Mouse (Mus musculus) large intestine, adult 2 months (tissue): ENCODE results near the gene Lman1l. TPM values are rescaled to one million over a fixed set of nuclear protein-coding genes. Genes with fewer than 3 reads are reported as not detected.

Experiments used
- DNase-seq: peaks from one replicate; pipeline ENCODE4 v3.0.0-alpha.2; 2012; ENCODE audit warnings: low read depth, low spot score
- WGBS: fragments of 180-500 bp; shearing (Covaris S2); methylation state at CpG from one replicate; pipeline ENCODE4 v1.1.7; 2018; 5-methylcytosine and 5-hydroxymethylcytosine counted together
- polyA plus RNA-seq: library from polyadenylated mRNA; depleted of rRNA; stranded (reverse); fragments of >200 nt; gene quantifications from 2 replicates; pipeline ENCODE4 v1.2.3, GENCODE M21; 2012

Gene Lman1l
- polyA plus RNA-seq, 1 experiment, result 0.07 TPM

DNA sequence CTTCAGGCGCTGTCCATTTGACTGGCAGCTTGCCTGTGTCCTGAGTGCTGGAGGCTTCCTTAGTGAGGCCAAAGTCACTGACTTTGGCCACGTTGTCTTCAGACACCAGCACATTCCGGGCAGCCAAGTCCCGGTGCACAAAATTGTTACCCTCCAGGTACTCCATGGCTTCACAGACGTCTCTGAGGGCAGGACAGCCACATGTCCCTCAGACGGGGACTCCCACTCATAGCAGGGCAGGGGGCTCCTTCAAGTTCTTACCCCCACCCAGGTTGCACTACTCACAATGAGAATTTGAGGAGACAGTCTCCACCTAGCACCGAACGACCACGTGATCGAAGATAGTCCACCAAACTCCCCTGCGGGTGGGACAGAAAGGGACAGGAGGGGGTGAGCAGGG is 7.3 kb upstream of the Lman1l start:
- no peak for DNase-seq
- WGBS, result 92% methylated on average over 11 of the region's 11 CpGs

DNA sequence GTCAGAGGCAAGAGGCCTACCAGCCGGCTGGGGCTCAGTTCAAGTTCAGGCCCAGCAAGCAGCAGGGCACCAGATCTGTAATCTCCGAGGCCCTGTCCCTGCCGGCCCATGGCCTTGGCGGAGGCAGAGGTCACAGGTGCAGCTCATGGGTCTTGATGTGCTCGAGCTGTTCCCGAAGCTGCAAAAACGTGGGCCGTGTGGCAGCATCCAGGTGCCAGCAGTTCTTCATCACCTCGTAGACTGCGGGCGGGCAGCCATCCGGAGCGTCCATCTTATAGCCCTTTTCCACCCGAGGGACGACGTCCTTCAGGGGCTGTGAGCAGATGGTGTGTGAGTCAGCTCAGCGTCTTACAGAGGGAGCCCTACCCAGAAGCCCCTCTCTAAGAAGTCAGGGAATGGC is 6.6 kb upstream of the Lman1l start:
- 91% methylated on average over 17 of the region's 17 CpGs for WGBS
- DNase-seq, result no peak

DNA sequence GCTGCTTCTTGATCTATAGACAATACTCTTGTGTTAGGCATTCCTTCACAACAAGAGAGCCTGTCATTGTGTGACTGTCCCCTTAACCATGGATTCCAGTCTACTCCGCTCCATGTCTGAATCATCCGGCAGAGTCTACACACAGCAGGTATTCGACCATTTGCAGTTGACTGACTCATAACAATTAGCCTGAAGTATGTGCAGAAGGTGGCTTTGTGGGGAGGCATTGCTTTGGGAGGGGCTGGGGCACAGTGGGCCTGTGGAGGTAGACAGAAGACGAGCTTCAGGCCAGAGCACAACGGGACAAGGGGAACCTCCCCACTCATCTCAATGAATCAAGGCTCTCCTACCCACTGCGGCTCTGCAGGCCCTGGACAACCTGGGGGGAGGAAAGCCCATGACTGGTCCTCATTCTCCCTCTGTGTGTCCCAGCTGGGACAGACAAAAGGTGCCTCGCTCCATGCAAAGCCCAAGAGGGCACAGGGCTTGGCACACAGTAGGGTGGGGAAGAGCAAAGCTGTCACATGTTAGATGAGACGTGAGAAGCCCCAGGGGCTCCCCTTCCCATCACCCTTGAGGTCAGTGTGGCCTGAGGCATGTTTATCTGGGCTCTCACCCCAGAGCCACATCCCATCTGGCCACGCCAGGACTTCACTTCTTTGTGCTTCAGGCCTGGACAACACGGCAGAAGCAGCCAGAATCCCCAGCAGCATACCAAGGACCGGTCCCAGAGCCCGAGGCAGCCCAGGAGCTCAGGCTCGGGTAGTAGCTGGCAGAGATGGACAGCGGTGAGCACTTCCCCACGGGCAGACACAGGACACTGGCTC is 5.3 kb upstream of the Lman1l start:
- no peak for DNase-seq

DNA sequence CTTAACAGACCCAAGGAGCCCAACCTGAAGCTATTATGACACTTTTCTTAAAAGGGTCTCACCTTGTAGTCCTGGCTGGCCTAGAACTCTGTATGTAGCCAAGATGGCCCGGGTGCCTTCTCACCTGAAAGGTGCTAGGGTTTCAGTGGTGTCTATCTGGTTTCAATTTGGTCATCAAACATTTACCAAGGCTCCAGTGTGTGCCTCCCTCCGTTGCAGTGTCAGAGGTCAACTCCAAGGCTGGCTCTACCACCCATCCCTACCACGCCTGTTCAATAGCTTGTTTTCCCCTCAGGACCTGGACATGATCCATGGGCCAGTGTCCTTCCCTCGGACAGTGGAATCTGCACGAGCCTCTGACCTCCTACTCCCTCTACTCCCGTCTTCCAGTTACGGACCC is 3.7 kb upstream of the Lman1l start:
- WGBS, result 52% methylated on average over 7 of the region's 7 CpGs
- DNase-seq, result no peak

More for the DNA sequence above, 5.3 kb upstream of the Lman1l start:
- WGBS, result 85% methylated on average over 15 of the region's 15 CpGs

DNA sequence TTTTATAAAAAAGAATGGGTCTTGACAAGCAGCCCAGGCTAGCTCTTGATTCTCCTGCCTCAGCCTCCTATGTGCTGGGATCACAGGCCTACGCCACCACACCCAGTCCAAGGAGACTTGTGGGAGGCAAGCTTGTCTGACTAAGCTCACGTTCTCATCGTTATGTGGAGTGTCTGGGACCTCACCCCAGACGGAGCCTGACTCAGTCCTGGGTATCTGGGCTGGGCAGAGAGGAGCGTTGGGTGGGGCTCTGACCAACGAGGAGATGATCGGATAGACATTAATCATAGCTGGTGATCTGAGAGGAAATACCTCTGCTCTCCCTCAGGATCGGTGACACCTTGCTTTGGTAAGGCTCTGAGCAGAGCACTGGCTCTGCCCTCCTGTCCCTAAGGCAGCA is 1.7 kb downstream of the Lman1l start:
- no peak for DNase-seq
- 36% methylated on average over 8 of the region's 8 CpGs for WGBS

DNA sequence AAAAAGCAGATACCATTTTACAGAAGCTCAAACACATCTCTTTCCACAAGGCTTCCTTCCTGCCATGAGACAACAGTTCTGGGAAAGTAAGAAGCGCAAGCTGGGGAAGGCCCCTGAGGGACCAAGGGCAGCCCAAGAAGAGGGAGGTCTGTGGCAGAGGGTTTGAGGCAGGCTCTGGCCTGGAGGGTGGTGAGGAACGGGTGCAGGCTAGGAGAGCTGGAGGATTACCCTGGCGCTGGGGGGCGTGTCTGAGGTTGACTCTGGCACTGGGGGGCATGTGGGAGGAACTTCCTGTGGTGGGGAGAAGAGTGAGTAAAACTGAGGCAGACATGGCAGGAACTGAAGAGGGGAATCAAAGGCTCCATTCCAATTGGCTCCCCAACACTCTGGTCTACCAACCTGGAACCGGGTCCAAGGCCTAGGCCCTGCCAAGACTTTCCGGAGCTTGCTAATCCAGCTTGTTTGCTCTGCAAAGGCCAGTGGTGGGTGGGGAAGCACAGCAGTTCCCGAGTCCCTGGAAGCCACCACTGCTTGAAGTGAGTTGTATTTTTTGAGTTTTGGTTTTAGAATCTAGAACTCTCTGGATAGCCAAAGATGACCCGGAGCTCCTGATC is 2.9 kb downstream of the Lman1l start:
- WGBS, result 50% methylated on average over 8 of the region's 8 CpGs

DNA sequence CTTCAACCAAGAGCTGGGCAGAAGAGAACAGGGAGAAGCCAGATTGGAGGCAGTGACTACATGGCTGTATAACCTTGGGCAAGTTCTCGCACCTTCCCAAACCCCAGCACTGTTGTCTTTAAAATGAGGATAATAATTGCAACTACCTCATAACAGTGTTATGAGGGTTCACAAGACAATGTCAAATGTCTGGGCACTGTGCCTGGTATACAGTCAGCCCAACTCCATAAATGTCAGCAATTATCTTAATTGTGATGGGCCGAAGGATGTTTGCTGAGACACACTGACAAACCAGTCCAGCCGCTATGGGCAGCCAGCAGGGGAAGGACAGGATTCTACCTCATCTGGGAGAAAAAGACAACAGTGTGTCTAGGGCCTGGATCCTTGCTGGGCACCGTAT is 5.8 kb downstream of the Lman1l start:
- 37% methylated on average over 4 of the region's 4 CpGs for WGBS
- DNase-seq, result no peak

More for the DNA sequence above, 2.9 kb downstream of the Lman1l start:
- DNase-seq, result no peak

DNA sequence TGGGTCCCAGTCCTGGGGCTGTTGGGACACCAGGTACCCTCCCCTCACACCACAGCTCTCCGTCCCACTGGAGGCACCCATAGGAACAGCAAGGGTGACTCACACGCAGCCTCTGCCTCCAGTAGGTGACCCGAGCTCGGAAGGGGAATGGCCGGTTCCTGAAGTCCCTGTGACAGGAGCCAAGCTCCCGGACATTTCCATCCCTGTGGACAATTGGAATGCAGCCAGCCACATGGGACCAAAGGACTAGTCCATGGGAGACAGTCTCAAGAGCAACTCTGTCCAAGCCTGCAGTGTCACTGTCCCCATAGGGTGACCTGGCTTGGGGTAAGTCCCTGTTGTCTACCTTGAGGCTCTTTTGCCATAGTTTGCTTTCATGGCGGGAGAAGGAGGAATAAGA is 6.6 kb downstream of the Lman1l start:
- no peak for DNase-seq
- 79% methylated on average over 7 of the region's 7 CpGs for WGBS

DNA sequence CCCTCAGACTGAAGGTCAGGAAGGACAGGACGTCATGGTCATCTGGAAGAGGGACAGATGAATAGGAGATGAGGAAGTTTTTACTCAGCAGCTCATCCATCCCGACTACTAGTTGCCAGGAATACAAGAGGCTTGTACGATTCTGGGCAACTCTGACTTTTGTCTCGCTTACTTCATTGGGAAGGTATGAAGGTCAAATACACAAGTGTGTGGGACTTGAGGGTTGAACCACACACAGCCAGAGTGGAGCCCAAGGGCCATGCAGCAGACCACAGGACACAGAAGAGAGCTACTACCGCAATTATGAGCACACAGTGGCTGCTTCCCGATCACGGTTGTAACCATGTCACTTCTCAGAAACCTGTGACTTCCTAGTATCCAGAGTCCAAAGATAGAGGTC is 8.0 kb downstream of the Lman1l start:
- WGBS, result 64% methylated on average over 7 of the region's 7 CpGs
- DNase-seq, result no peak

DNA sequence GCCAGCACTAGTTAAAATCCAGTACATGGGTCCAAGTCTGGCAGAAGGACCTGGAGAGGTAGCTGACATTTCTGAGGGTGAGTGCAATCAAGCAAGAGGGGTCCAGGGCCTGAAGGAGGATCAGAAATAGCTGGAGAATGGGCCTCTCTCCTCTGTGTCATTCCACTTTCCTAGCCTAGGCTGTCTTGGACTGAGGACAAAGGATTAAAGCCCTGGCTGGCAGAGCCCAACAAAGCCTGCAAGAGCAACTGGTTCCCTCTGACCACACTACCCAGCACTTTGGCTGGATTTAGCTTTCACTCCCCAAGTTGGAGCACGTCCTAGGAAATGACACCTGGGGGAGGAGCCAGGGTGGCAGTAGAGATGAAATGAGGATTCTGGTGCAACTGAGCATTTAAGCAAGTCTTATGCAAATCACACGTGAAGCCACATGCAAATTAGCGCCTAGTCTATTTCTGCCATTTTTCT is 10.2 kb downstream of the Lman1l start:
- 54% methylated on average over 3 of the region's 3 CpGs for WGBS
- no peak for DNase-seq

DNA sequence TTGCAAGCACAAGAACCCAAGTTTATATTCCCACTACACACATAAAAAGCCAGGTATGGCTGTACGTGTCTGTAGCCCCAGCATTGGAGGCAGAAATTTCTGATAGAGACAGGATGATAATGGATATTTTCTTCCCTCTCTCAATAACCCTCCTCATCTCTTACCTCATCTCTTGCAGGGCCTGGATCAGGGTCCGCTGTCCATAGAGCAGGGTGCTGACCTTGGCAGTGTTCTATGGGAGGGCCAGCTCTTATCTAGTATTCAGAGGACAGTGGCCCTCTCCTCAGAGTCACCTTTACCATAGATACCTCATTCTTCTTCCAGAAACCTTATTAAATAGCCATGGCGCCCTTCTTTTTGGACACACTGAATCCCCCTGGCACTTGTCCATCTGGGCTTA is 10.8 kb downstream of the Lman1l start:
- DNase-seq, result no peak
- WGBS, result 51% methylated on average over 3 of the region's 3 CpGs

DNA sequence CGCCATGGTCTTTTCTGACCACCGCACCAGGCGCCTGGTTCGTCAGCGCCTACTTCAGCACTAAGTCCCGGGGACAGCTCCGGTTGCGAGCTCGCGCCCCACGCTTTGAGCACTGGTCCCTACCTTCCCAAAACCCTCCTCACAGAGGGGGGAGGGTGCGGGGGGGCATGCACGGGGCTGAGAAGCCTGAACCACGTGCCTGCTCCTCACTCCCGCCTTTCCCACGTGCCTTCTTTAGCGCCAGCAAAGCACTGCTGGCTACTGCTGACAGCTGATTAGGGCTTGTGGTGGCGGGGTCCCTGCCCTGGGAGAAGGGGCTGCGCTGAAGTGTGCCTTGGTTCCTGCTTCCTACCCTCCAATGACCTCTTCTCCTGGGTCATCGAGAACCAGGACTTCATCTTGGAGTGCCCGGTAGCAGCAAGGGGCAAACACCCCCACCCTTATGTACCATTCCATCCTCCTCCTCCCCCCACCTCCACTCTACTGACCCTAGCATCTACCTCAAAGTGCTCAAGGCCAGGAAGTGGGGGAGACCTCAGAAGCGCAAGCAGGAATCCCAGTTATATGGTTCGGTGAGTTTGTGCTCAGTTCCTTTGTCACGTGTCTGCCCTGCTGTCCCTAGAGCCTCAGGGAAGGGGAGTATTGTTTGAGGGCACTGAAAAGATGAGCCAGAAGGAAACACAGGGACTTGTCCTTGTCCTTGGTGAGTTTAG is 14.3 kb downstream of the Lman1l start, which contains the start of gene Cplx3:
Cplx3 (minus strand) TSS at position 143 of the 713 bp plus-strand sequence.
- no peak for DNase-seq
- 8% methylated on average over 24 of the region's 24 CpGs for WGBS

DNA sequence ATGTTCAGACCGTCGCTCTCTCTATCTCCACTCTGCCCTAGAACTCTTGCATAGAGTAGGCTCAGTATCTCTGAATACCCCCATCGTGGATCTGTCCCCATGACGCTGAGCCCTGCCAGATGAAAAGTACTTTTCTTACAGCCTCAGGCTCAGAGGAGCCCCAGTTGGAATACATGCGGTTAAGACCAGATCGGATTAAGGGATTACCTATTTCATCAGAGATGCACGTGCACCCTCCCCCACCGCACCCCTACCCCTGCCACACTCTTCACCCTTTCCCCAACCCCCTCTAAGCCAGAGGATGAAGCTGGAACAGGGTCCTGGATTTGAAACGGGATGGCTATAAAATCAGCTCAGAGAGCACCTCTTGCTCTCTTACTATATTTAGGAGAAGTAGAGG is 15.1 kb downstream of the Lman1l start:
- no peak for DNase-seq
- 27% methylated on average over 9 of the region's 9 CpGs for WGBS

DNA sequence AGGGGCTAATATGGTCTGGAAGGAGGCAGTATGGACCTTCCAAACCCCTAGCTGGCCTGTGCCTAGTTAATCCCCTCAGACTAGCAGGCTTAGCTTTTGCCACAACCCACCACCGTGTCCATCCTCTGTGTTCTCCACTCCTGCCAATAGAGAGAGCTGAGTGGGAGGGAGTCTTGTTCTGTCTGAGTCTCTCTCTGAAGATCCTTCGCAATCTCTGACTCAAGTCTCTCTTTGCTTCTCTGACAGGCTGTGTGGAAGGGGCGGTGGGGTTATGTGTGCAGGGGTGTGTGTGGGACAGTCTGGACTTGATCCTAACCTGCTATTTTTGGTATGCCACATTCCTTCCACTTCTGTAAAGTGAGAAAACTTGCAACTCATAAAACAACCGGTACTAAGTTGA is 15.7 kb downstream of the Lman1l start:
- 80% methylated on average over 4 of the region's 4 CpGs for WGBS
- no peak for DNase-seq

DNA sequence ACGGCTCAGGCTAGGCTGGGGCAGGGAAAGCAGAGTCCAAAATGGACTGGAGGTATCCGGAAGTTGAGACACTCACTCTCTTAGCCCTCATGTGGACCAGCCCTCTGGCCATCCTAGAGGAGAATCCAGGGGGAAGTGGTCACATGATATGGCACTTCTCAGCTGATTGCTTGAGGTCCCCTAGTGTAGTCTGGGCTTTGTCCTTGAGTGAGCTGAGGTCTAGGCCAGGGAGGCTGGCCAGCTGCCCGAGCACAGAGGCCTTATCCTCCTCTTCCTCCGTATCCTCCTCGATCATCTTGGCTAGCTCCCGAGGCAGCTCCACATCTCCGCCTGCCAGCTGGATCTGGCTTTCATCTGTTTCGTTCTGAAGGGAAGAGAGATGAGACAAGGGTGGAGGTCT is 18.5 kb downstream of the Lman1l start:
- 65% methylated on average over 8 of the region's 8 CpGs for WGBS
- DNase-seq, result no peak

DNA sequence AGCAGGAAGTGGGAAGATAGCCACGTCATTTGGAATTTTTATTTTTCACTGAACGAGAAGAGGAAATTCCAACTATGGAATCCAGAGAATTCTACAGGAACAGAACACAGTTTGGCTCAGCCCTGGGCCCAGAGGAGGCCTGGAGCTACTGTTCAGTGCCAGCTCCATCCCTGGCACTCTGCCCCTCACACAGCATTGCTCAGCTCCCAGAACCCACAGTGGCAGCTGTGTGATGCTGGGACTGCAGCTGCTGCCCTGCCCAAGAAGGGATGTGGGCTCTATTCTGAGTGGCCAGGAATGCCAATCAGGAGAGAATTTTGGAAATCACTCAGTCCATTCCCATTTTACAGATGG is 19.2 kb downstream of the Lman1l start:
- WGBS, result 9% methylated on average over 2 of the region's 2 CpGs
- no peak for DNase-seq

DNA sequence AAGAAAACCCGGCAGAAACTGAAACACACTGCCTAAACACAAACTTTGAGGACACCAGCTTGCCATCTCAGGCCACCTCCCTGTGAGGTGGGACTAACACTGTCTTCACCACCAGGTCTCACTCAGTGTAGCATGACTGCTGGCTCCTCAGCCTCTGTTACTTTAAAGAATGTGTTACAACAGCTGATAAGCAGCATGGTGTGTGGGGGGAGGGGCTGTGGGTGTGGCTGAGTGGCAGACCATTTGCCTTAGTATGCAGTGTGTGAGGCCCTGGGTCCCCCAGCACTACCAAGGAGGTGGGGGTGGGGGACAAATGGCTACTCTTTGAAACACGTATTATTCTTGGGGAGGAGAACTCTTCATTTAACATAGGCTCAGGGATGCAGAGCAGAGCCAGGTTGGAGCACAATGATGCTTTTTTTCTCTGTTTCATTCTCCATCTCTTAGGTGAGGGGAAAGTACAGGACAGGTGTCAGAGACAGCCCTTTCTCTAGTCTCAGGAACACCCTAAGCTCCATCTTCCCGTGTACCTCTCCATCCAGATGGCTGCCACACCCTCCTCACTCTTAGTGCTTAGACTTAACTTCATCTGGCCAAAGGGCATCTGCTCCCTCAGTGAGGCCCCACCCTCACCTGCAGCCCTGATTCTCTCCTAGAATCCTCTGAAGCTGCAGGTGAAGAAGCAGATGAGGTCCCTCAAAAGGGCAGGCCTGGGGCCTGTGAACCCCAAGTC is 19.8 kb downstream of the Lman1l start:
- 12% methylated on average over 3 of the region's 3 CpGs for whole genome bisulfite sequencing
- DNase-seq, result no peak

DNA sequence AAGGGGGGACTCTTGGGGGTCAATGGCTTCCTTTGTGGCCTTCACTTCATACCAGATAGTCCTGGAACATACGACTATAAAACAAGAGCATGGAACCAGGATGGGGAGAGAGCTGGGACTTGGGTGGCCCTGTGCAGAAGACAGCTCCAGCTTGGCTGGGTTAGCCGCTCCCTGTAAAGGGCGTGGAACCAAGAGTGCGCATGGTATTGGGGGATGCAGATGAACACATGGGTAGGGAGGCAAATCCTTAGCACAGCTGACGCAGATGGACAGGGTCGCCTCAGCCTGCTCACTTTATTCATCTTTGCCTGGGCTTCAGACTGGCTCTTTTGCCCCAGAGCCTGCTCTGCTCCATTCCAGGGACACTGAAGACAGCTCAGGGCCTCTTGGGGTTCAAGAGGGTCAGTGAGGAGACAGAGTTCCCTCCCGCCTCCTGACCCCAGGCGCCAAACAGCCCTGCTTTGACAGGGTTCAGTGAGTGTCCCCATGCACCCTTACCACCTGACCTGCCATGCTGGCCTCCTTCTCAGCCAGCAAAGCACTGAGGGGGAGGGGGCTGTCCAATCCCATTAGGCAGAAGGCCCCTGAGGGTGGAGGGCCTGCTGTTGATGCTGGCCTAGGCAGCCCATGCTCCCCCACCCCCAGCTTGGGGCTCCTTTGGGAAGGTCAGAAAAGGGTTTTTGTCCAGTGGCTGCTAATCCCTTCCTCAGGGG is 21.6 kb downstream of the Lman1l start:
- DNase-seq, result no peak
- 72% methylated on average over 8 of the region's 8 CpGs for WGBS

DNA sequence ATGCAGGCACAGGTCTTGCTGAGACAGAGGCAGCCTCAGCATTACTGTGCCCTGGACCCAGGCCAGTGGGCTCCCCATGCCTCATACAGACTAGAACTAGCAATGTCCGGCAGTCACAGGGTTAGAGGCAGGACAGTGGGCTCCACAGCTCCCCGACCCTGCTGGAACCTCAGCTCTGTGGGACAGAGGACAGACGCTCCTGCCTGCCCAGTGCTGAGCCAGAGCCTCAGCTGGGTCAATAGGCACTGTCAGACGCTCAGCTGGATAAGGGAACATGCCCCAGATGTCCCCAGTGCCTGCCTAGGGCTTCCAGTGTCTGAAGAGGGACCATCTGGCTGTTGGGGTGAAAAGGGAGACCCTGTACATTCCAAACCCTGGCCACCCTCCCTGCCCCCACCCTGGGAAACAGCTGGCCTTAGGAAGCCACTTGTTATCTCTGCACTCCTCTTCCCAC is 22.6 kb downstream of the Lman1l start:
- 46% methylated on average over 4 of the region's 4 CpGs for WGBS
- no peak for DNase-seq
